Mouse (Mus musculus) right cerebral cortex, postnatal 10 days (tissue): ENCODE measurements around the gene Pinlyp.

Experiments used
- DNase-seq, 2 experiments: peaks; one replicate each; pipeline ENCODE4 v3.0.0; 2021; ENCODE audit warnings: low spot score in 2 of 2

Pinlyp gene

GRCm38 (mm10) chr7:24563191-24563836, 17.4 kb upstream of the Pinlyp start:
- DNase-seq: no peak

DNA sequence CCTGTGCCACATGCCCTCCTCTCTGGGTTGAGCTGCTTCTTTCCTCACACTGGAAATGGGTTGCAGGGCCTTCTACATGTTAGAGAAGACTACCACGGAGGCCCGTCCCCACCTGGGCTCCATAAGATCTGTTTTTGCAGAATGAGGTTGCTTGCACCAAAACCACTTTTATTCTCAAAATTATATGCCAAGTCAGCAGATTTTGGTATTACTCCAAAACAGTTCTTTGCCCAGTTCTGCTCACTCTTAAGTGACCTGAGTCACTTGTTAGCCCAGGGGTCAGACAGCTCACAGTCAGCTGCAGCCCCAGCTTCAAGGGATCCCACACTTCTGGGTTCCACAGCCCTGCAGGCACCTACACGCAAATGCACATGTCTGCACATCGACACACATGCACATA, 15.5 kb upstream of the Pinlyp start:
- DNase-seq: no peak

- no peak for DNase-seq
These were observed 9.9 kb upstream of the Pinlyp start for GRCm38 (mm10) chr7:24555786-24556185.

DNA sequence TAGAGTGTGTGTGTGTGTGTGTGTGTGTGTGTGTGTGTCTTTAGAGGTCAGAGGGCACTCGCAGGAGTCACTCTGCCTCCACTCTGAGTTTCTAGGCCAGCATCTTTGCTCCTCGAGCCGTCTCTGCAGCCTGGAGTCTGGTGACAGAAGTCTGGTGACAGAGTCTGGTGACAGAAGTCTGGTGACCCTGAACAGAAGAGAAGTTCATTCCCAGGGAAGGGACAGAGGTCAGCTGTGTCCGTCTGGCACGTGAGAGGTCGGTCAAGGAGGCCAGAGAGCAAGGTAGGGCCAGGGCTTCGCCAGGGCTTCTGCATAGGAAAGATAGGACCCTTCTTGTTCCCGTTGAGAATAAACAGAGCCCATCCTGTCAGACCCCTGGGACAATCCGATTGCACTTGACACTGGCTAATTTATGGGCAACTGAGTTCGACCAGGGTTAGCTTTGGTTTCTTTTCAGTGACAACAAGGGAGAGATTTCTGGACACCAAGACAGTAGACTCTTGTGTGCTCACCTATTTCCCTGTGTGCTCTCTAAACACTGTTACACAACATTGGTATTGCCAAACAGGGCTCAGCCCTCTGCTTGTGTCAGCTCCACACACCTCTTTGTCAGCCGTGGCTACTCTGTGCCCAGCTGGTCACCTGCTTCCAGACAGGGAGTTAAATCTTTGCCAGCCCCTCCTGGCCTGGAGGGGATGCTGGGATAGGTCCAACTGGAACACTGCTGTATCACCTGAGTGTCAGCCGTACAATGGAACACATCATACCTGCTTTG, 6.3 kb upstream of the Pinlyp start:
- no peak for DNase-seq

GRCm38 (mm10) chr7:24547534-24548036, 1.7 kb upstream of the Pinlyp start:
- DNase-seq: no peak

GRCm38 (mm10) chr7:24546634-24547389, 894 bp upstream of the Pinlyp start:
- DNase-seq: peak; percentile 100

DNA sequence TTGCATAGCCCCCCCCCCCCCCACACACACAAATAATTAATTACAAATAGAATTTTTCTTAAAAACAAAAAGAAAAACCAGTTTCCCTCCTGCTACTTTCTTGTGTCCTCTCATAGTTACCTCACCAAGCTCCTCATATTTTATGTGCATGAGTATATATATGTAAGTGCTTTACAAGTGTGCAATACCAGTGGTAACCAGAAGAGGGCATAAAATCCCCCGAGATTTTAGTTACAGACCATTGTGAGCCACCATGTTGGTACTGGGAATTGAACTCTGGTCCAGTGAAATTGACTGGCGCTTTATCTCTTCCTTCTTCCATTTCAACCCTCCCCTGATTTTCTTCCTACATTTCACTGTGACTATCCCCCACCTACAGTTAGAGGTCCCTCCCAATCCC, 1.4 kb downstream of the Pinlyp start:
- DNase-seq: no peak

- no peak for DNase-seq
These were observed 6.2 kb downstream of the Pinlyp start for GRCm38 (mm10) chr7:24539686-24540085.

DNA sequence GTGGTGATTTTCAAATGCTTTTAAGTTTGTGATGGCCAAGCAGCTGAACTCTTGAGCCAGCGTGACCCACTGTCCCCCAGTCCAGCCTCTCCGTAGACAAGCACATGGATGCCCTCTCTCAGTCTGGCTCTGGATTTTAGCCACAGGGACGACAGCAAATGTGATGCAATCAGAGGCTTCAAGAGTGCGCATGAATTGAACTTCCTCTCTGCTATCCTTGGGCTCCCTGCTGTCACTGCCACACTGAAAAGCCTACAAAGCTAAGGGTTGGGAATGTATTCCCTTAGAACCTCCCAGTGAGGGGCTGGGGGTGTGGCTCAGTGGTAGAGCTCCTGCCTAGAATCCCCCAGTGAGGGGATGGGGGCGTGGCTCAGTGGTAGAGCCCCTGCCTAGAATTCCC, 7.2 kb downstream of the Pinlyp start:
- no peak for DNase-seq

GRCm38 (mm10) chr7:24538154-24538553, 7.8 kb downstream of the Pinlyp start:
- DNase-seq: peak; percentile 64 to 71

DNA sequence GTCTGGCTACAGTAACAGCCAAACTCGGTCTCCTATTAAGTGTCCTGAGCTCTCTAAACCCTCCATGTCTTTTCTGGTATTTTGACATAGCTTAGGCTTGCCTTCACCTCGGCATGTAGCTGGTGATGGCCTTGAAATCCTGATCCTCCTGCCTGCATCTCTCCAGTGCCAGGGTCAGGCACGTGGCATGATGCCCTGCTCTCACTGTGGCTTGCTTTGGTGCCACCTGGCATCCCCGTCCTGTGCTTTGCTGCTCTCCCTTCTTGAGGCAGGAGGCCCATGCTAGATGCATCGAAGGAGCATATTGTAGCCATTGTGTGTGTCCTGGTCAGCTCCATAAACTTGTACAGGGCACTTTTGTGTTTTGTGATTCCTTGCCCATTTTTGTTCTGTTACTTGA, 8.3 kb downstream of the Pinlyp start:
- no peak for DNase-seq

DNA sequence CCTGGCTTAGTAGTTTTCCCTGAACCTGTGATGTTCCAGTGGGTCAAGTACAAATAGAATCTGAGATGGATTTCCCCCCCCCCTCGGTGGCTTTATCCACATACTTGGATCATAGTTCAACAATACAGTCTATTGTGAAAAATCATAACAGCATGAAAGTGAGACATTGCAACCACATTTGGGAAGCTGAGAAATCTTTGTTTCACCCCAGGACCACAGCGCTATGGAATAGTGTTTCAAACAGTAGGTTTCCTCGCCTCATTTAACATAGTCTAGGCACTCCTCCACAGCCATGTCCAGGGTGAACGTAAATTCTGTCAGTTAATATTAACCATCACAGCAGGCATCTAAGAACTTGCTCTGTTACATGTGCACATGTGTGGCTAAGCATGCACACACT, 8.8 kb downstream of the Pinlyp start:
- no peak for DNase-seq

GRCm38 (mm10) chr7:24534301-24534700, 11.6 kb downstream of the Pinlyp start:
- DNase-seq: peak; percentile 40 to 50

GRCm38 (mm10) chr7:24533806-24534205, 12.1 kb downstream of the Pinlyp start:
- no peak for DNase-seq

GRCm38 (mm10) chr7:24533031-24533571, 12.8 kb downstream of the Pinlyp start:
- peak; percentile 29 to 46 for DNase-seq

DNA sequence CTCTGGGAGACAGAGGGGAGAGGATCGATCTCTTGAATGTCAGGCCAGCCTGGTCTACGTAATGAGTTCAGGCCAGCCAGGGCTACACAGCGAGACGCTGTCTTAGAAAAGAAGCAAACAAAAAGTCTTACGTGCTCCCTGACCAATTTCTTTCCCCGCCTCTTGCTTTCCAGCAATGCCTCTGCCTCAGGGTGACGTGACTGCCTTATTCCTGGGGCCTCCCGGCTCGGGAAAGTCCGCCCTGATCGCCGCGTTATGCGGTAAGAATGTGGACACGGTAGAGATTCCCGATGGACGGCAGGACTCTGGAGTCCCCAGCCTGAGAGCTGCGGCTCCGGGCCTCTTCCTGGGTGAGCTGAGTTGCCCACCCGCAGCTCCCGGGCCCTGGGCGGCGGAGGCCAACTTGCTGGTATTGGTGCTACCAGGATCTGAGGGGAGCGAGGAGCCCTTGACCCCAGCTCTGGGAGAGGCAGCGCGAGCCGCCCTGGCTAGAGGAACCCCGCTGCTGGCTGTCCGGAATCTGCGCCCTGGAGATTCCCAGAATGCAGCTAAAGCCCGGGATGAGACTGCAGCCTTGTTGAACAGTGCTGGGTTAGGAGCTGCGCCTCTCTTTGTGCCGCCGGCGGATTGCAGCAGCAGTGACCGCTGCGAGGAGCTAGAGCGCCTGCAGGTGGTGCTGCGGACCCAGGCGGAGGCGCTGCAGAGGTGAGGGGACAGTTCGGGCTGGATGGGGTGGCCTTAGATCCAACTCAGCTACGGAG, 14.5 kb downstream of the Pinlyp start:
- DNase-seq: peak; percentile 85 to 86

DNA sequence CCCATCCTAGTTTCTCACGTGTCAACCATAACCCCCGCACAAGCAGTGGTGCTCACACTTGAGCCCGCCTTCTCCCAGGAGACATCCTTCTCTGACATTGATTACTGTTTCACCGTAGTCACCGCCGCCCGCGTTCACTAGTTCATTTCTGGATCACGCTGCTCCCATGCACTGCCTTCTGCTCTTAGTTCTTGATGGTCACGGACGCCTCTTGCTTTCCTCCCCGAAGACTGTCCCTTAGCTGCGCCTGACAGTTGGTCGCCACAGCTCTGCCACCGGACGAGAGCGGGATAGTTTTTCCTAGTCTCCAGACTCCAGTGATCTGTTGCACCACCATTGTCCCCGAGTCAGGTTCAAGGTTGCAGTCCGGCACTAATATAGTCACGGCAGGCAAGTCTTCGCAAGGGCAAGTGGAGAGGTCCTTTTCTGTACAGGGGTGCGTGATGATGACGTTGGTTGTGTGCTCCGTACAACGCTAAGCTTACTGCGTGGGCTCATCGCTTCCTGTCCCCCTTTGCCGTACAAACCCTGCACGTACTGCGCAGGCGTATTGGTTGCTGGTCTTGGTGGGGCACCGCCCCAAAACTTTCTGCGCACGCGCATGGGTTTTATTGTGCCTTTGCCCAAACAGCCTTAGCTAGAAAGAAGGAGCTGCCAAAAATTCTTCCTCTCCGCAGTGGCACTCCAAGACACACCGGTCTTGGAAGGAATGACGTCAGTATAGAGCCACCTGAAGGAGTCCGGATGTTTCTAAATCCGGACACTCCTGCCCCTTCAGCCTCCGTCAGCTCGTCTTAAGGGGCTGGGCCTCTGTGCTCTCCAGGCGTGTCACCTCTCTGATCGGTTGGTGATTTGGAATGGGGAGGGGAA, 15.6 kb downstream of the Pinlyp start, which contains the start of gene Irgq:
Gene Irgq (plus strand): TSS at position 628 of the 870 bp plus-strand sequence.
- peak; percentile 99 for DNase-seq

- peak; percentile 45 to 53 for DNase-seq
These were observed 16.3 kb downstream of the Pinlyp start for GRCm38 (mm10) chr7:24529580-24529979.

GRCm38 (mm10) chr7:24528861-24529260, 17.1 kb downstream of the Pinlyp start:
- DNase-seq: no peak

GRCm38 (mm10) chr7:24525686-24526420, 20.1 kb downstream of the Pinlyp start:
- DNase-seq: peak; percentile 49 to 53
